8 mouse cellular contexts compared by ENCODE assay signal in the genomic region with DNA sequence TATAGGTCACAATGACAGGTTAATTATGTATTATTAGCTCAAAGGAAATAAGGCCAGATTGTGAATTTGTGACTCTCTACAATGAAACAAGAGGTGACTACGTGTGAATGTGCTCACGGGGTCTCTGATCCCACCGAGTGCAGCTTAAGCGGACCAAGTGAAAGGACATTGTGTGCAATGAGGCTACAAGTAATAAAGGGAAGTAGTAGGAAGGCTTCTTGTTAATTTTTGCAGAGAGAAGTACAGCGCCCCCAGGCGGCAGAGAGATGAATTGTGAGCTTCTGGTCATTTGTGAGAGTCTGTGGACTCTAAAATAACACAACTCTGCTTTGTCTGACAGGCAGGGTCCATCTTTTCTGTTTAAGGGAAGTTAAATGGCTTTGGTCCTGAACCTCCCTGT.
DNase-seq lines count a peak whose midpoint lies in the region; ATAC-seq and TF ChIP-seq lines count a peak whose summit lies in the region.

No protein-coding gene starts in this region.

- H3K4me3 ChIP-seq in hindbrain, embryonic 10.5 days, result no peak overlapping the region
- no peak overlapping the region for H3K4me3 ChIP-seq in hindbrain, embryonic 12.5 days
- H3K4me3 ChIP-seq in thymus, adult 2 months (ENCODE audit: control insufficient read depth, insufficient read depth, low read length), result no peak overlapping the region
- H3K4me3 ChIP-seq in neural tube, embryonic 12.5 days, result no peak overlapping the region

- H3K4me1 ChIP-seq in hindbrain, embryonic 10.5 days (replicated peaks), result peaks cover 10% of the 10 kb centered on the region; the same call in 1 of the 2 replicates
- H3K4me1 ChIP-seq in hindbrain, embryonic 12.5 days, result no peaks in the 10 kb centered on the region
- H3K4me1 ChIP-seq in thymus, adult 2 months (replicated peaks; ENCODE audit: control insufficient read depth, insufficient read depth, low read length), result no peaks in the 10 kb centered on the region
- H3K4me1 ChIP-seq in neural tube, embryonic 12.5 days, result no peaks in the 10 kb centered on the region

- H3K4me2 ChIP-seq in hindbrain, embryonic 12.5 days (replicated peaks), result no peak overlapping the region
- H3K4me2 ChIP-seq in neural tube, embryonic 12.5 days (replicated peaks), result no peak overlapping the region

- 64% methylated on average over 6 of the region's 6 CpGs for whole genome bisulfite sequencing in hindbrain, embryonic 10.5 days
- 56% methylated on average over 6 of the region's 6 CpGs for WGBS in hindbrain, embryonic 12.5 days
- 72% methylated on average over 6 of the region's 6 CpGs for WGBS in thymus, adult 2 months
- 28% methylated on average over 6 of the region's 6 CpGs for WGBS in neural tube, embryonic 12.5 days

- no peaks in the 10 kb centered on the region for H3K36me3 ChIP-seq in hindbrain, embryonic 10.5 days
- no peaks in the 10 kb centered on the region for H3K36me3 ChIP-seq in hindbrain, embryonic 12.5 days
- H3K36me3 ChIP-seq in thymus, adult 2 months (ENCODE audit: control insufficient read depth, insufficient read depth, low read length), result no peaks in the 10 kb centered on the region
- no peaks in the 10 kb centered on the region for H3K36me3 ChIP-seq in neural tube, embryonic 12.5 days

- no peak for TF ChIP-seq POLR2A in thymus, adult 2 months (IDR thresholded peaks at IDR 0.05; ENCODE audit: control insufficient read depth, extremely low read depth, insufficient read depth, low read length, poor library complexity)

- DNase-seq in hindbrain, embryonic 10.5 days (ENCODE audit: low spot score), result peak; percentile 24
- DNase-seq in thymus, postnatal 14 days, result peak; percentile 14
- no peak for DNase-seq in thymus, adult 2 months
- DNase-seq in kidney, postnatal 25 days, result peak; percentile 41 to 46
- no peak for DNase-seq in right cerebral cortex, adult 2 months (ENCODE audit: low spot score in 2 of 2)

- H3K27me3 ChIP-seq in hindbrain, embryonic 10.5 days (ENCODE audit: insufficient read depth, poor library complexity, severe bottlenecking), result no peaks in the 10 kb centered on the region
- no peaks in the 10 kb centered on the region for H3K27me3 ChIP-seq in hindbrain, embryonic 12.5 days
- no peaks in the 10 kb centered on the region for H3K27me3 ChIP-seq in thymus, adult 2 months (ENCODE audit: control insufficient read depth, insufficient read depth, low read length)
- H3K27me3 ChIP-seq in neural tube, embryonic 12.5 days (replicated peaks), result no peaks in the 10 kb centered on the region

- no peak for TF ChIP-seq CTCF in thymus, adult 2 months (IDR thresholded peaks at IDR 0.05; ENCODE audit: borderline replicate concordance, control insufficient read depth, extremely low read depth, insufficient read depth, low read length, poor library complexity)

- no peak overlapping the region for H3K27ac ChIP-seq in hindbrain, embryonic 10.5 days
- no peak overlapping the region for H3K27ac ChIP-seq in hindbrain, embryonic 12.5 days
- H3K27ac ChIP-seq in thymus, adult 2 months (ENCODE audit: control insufficient read depth, insufficient read depth, low read length), result no peak overlapping the region
- H3K27ac ChIP-seq in neural tube, embryonic 12.5 days, result no peak overlapping the region

- H3K9me3 ChIP-seq in hindbrain, embryonic 10.5 days, result no peaks in the 10 kb centered on the region
- H3K9me3 ChIP-seq in hindbrain, embryonic 12.5 days (replicated peaks), result no peaks in the 10 kb centered on the region
- H3K9me3 ChIP-seq in neural tube, embryonic 12.5 days, result no peaks in the 10 kb centered on the region

- ATAC-seq in hindbrain, embryonic 12.5 days (ENCODE audit: low FRiP score), result no peak
- ATAC-seq in common myeloid progenitor, adult 5-6 weeks (replicated peaks; ENCODE audit: low read depth, poor library complexity, severe bottlenecking), result peak; percentile 54
- peak; percentile 61; the same call in 1 of the 2 replicates for ATAC-seq in neural tube, embryonic 12.5 days (ENCODE audit: low FRiP score, low read depth)

- no peak overlapping the region for H3K9ac ChIP-seq in hindbrain, embryonic 12.5 days
- H3K9ac ChIP-seq in neural tube, embryonic 12.5 days, result no peak overlapping the region

Comparison
In these comparisons a context has a peak if more than half of its experiments do, and no peak if none do; other contexts are left out.
1. DNase-seq: peak in hindbrain, embryonic 10.5 days (single experiment), thymus, postnatal 14 days (single experiment) and kidney, postnatal 25 days (2 of 2); none in thymus, adult 2 months (single experiment) and right cerebral cortex, adult 2 months (0 of 2).